Mouse (Mus musculus): ENCODE data around the gene Il11ra1.
"Not testable (repeated sequence)": the region's sequence is repeated elsewhere in the genome, so short reads cannot be mapped to it uniquely, and the experiment has no call there.

GRCm38 (mm10) chr4:41781748-41782485 is 82.1 kb downstream of the Il11ra1 start:
- not testable (repeated sequence) for TF ChIP-seq POLR2A (IDR thresholded peaks at IDR 0.05; ENCODE audit: borderline replicate concordance, low read depth, low read length); CTCF (IDR thresholded peaks at IDR 0.05; ENCODE audit: low read depth, low read length)
